Mouse (Mus musculus) lung, postnatal 14 days (tissue): ENCODE results near the gene Cdk6.
"Not testable (repeated sequence)": the region's sequence is repeated elsewhere in the genome, so short reads cannot be mapped to it uniquely, and the experiment has no call there.

Experiments
- DNase-seq: peaks from one replicate; pipeline ENCODE4 v3.0.0; 2021

Cdk6 gene

GRCm38 (mm10) chr5:3520493-3521359 is 179.4 kb downstream of the Cdk6 start:
- no peak for DNase-seq

- no peak for DNase-seq
Observed at GRCm38 (mm10) chr5:3521741-3522140, 180.5 kb downstream of the Cdk6 start.

GRCm38 (mm10) chr5:3522826-3523225 is 181.5 kb downstream of the Cdk6 start:
- DNase-seq = no peak

- DNase-seq = no peak
Observed at GRCm38 (mm10) chr5:3527041-3527691, 185.9 kb downstream of the Cdk6 start.

- no peak for DNase-seq
Observed at GRCm38 (mm10) chr5:3529585-3530189, 188.4 kb downstream of the Cdk6 start.

GRCm38 (mm10) chr5:3532048-3532447 is 190.8 kb downstream of the Cdk6 start:
- not testable (repeated sequence) for DNase-seq

- DNase-seq = no peak
Observed at GRCm38 (mm10) chr5:3536592-3537212, 195.4 kb downstream of the Cdk6 start.

GRCm38 (mm10) chr5:3538505-3539472 is 197.5 kb downstream of the Cdk6 start:
- no peak for DNase-seq

GRCm38 (mm10) chr5:3541871-3542270 is 200.6 kb downstream of the Cdk6 start:
- no peak for DNase-seq

GRCm38 (mm10) chr5:3543629-3544479 is 202.6 kb downstream of the Cdk6 start, which contains the start of gene Fam133b:
Fam133b (plus strand) TSS chr5:3543833.
- DNase-seq = peak; percentile 99

GRCm38 (mm10) chr5:3544480-3544769 is 203.1 kb downstream of the Cdk6 start:
- DNase-seq = no peak

GRCm38 (mm10) chr5:3546226-3546625 is 204.9 kb downstream of the Cdk6 start:
- no peak for DNase-seq

GRCm38 (mm10) chr5:3551481-3551880 is 210.2 kb downstream of the Cdk6 start:
- DNase-seq = no peak

- no peak for DNase-seq
Observed at GRCm38 (mm10) chr5:3554198-3554597, 212.9 kb downstream of the Cdk6 start.

- no peak for DNase-seq
Observed at GRCm38 (mm10) chr5:3571266-3571665, 230.0 kb downstream of the Cdk6 start, which contains the start of gene 1700109H08Rik. 1700109H08Rik (plus strand) TSS chr5:3571566.

- DNase-seq = no peak
Observed at GRCm38 (mm10) chr5:3574825-3575224, 233.5 kb downstream of the Cdk6 start.

- DNase-seq = no peak
Observed at GRCm38 (mm10) chr5:3577939-3578338, 236.7 kb downstream of the Cdk6 start.

- no peak for DNase-seq
Observed at GRCm38 (mm10) chr5:3579066-3579465, 237.8 kb downstream of the Cdk6 start.
